Mouse (Mus musculus) frontal cortex, adult 2 months (tissue): ENCODE measurements around the gene Hlx. TPM values are rescaled to one million over a fixed set of nuclear protein-coding genes. Genes with fewer than 3 reads are reported as not detected.

Experiments
- DNase-seq, 2 experiments: peaks; one replicate each; pipeline ENCODE4 v3.0.0; 2022; ENCODE audit warnings: low spot score in 1 of 2; ENCODE audit errors: extremely low spot score in 1 of 2
- polyA plus RNA-seq: library from polyadenylated mRNA; depleted of rRNA; stranded (reverse); fragments of >200 nt; gene quantifications from 2 replicates; pipeline ENCODE4 v1.2.3, GENCODE M21; 2012

Gene Hlx
- polyA plus RNA-seq, 1 experiment, result 0.96 TPM

DNA sequence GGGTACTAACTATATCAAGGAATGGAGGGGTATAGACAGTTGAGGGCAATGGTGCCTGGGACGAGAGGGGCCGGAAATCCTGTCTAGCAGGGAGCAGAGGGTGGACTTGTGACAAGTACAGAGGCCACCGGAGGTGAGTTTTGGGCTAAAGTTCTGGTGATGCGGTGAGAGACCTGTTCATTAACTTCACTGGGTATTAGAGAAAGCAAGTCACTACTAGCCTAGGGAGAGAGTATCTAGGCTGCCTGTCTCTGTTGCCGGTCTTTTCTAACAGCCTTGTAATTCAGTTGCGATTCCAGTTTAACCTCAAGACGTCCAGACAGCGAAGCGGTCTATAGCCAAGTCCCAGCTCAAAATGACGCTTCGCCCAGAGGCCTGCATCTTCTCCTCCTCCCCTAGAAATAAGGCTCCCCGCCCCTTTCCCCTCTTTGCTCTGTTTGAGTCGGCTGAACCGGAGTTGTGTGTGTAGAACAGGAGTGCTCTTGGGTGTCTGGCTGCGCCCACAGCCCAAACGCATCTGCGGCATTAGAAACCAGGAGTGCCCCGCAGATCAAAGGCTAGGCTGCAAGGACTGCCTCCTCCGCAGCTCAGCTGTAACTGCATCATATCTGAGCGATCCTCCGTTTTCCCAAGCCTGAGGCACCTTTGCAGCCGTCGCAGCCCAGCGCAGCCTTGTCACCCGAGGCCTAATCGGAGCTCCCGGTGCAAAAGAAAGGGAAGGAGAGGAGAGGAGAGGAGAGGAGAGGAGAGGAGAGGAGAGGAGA lies 1.8 kb upstream of the Hlx start:
- no peak for DNase-seq

GRCm38 (mm10) chr1:184733300-184734066 lies 1.1 kb upstream of the Hlx start:
- no peak for DNase-seq

DNA sequence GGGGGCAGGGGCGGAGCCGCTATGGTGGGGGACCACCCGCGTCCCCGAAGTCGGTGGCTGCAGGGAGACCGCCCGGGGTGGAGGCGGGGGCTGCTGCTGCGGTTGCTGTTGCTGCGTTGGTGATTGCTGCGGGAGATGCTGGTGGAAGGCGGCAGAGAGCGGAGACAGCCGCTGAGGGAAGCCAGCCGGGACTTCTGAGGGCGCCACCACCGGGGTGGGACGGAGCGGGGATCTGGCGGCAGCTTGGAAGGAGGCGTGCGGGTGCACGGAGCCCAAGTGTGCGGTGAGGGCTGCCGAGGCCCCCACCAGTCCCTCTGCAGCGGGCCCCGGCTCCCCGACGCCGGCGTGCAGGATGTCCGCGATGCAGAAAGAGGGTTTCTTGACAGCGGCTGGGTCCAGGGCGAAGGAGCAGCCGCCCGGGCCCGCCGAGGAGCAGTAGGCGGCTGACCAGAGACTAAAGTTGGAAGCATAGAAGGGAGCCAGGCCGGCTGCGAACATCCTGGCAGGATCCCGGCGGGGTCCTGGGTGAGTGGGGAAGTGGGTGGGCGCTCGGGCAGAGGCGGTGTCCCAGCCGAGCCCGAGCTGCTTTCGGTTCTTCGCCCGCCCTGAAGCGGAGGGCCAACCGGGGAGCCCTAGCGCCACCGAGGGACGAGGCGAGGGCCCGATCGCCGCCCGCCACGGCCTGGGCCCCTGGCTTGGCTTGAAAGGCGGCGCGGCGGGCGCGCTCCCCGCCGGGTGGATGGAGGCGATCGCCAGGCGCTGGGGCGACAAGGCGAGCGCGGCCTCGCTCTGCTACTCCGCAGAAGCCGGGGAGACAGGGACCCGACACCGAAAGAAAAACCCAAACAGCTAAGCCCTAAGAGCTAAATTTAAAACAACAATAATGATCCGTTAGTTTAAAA lies 524 bp downstream of the Hlx start:
- DNase-seq, result no peak

DNA sequence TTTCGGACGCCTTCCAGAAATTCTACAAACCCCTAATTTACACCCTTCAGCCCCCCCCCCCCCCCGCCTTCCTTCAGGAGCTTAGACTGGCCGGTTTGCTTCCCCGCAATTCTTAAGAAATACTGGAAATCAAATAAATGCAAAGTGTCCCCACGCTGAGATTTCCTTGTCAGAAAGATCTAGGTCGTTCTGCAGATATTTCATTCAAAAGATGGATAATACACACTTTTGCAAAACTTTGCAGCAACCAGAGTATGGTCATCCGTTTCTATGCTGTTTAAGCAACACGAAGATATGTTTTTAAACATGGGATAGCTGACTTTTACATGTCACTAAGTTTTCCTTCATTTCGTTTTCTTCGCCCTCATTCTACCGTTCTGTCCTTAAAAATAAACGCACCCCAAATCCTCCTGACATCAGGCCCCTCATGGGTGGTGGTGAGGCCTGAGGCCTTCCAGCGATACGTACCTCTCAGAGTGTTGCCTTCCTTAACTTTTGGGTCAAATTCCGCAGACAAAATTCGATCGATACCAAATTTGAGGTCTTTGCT lies 1.3 kb downstream of the Hlx start:
- no peak for DNase-seq

GRCm38 (mm10) chr1:184730453-184731013 lies 1.9 kb downstream of the Hlx start:
- no peak for DNase-seq

DNA sequence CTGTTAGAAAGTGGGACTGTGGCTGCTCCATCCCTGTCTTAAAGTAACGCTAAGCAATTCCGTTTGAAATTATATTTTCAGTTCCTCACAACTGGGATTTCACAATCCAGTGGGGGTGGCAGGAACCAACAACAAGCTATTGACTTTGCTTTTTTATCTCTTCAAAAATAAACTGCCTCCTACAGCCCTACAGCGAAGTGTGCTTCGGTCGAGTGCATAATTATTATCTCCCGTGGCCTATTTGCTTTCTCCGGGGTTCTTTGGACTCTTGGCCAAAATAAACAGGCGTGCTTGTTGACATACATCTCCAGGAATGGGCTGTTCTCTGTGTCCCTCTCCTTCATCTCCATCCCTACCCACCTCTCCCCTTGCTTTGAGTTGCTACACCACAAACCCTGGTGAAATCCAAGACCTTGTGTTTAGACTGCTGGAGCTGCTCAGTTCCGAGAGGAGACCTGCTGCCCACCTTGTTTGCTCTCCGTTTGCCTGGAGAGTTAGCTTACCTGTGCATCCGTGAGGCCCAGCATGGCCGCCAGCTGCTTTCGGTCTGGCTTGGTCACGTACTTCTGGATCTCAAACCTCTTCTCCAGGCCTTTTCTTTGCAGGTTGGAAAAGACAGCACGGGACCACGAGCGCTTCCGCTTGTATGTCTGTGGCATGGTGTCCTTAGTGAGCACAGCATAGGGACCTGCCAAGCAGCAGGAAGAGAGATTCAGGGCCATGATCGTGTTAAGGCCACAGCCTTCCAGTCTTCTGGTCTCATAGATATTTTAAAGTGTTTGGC lies 2.9 kb downstream of the Hlx start:
- no peak for DNase-seq

- no peak for DNase-seq
Measured at GRCm38 (mm10) chr1:184728561-184729115, 3.8 kb downstream of the Hlx start.

DNA sequence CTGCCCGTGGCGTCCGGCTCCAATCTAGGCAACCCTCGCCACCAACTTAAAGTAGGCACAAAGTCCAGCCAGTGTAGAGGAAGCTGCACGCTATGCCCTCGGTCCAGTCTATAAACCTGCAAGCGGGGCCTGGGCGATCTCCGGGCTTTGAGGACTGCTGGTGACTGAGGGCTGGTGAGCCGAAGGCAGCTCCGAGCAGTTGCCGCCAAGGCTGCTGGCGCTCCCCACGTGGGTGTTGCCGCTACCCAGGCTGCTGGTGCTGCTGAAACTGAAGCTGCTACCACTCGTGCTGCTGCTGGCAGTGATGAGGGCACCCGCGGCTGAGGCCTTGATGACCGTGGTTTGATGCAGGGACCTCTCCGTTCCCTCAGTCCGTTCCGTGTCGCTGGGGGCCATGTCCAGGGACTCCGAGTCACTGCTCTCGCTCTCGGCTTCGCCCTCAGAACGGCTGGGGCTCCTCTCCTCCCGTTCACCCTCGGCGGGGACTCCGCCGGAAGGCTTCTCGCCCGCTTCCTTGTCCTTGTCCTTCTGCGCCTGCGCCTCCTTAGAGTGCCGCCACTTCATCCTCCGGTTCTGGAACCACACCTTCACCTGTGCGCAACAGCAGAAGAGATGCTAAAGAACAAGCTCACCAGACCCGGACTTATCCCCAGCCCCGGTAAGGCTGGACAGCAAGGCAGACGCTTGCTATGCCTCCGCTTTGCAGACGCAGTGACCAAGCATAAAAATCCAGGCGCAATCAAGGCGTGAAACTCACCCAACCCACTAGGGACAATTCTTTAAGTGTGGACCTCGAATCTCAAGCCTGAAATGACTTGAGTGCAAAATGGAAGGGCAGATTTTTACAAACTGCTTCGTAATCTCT lies 4.8 kb downstream of the Hlx start:
- DNase-seq, result no peak

- no peak for DNase-seq
Measured at GRCm38 (mm10) chr1:184726576-184727300, 5.7 kb downstream of the Hlx start.

DNA sequence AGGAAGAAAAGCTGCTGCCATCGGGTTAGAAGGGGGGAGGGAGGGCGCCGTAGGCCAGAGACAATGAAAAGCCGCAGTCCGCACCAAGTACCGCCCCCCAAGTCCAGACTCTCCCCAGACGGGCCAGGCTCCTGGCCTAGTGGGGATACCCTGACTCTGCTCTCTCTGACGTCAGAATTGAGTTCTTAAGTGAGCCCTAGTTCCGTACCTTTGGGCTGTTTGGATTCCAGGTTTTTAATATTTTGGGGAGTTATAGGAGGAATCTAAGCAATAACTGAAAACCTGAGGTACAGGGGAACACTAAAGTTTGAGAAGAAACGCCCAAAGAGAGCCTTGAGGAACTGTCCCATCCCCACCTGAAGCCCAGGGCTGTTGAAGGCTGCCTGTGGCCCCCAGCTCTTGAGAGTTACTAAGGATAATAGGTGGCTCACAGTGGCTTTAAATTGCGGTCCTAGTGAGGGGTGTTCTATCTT lies 7.1 kb downstream of the Hlx start:
- DNase-seq, result no peak

DNA sequence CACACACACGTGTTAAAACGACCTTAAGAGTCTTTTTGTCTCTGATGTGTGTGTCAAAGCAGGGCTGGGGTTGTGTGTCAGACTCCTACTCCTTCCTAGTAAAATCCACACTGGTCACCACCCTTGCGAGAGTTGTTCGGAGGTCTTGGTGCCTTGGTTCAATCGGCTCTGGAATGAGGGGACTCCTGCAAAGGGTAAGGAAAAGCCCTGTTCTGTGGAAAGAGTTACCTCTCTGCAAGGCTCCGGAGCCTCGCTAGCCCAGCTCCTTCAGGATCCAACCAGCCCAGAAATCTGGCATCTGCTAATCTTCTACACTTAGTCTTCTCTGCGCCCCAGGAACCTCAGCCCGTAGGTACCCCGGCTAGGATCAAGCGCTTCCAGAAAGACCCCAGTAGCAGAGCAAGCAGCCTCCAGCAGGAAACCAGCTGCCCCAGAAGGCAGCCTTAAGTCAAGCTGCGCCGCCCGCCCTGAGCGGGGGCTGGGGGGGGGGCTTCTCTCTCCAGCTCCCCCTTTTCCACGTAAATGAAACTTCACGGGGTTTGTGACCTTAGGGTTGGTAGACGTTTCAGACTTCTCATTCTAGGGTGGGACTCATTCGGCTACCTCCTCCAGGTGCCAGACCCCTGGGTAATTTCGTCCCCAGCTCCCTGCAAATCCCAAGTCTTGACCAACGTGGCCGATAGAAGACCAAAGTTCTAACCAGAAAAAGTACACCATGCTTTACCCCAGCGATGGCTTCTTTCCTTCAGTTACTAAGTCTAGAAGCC lies 7.7 kb downstream of the Hlx start:
- no peak for DNase-seq

DNA sequence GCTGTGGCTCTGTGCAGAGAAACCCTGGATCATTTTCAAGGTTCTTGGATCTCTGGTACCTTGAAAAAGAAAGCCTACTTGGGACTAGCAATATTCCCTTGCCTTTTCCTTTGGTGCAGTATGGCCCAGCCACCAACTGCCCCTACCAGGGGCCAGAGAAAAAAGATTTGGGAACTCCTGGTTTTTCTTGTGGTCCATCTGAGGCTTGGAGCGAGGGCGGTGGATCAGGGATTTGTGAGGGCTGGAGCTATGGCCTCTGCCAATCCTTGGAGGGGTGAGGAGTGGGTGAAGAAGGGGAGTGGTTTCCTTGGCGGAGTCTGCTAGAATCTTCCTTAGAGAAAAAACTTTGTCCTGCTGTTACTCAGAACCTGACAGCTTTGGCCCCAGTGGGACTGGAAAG lies 8.5 kb downstream of the Hlx start:
- no peak for DNase-seq

- DNase-seq, result no peak
Measured at GRCm38 (mm10) chr1:184721121-184721520, 11.3 kb downstream of the Hlx start.

DNA sequence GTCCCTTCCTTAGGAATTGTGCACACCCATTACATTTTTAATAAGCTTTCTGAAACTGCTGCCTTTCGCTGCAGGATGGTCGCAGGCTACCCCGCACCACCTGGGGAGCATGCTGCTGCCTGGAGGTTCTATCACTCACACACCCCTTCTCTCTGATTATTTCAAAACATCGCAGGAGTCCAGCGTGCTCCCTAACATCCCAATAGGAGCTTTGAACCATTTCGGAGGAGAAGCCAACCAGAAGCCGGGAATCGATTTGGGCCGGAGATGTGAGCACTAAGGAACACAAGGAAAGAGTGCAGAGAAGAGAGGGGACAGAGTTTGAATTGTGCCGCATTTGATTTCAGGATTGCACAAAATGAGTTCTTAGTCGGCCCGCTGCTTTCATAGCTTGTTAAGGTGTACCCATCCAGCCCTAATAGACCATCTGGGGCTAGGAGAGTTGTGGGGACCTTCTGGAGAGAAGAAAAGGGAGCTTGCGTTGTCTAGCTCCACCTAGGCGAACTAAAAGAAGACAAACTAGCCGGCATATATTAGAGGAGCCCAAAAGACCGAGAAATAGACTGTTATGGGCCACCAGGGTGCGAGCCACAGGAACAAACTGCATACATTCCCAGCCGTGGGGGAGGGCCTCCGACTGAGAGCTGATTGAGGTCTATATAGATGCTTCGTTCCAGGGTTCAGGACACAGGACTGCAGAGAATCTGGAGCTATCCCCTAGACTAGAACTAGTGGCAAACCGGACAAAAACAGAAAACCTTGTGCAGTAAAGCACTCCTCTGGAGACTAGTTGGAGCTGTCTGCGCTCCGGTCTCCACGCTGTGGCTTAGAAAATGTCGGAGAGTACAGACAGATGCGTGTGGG lies 12.0 kb downstream of the Hlx start:
- DNase-seq, result no peak

DNA sequence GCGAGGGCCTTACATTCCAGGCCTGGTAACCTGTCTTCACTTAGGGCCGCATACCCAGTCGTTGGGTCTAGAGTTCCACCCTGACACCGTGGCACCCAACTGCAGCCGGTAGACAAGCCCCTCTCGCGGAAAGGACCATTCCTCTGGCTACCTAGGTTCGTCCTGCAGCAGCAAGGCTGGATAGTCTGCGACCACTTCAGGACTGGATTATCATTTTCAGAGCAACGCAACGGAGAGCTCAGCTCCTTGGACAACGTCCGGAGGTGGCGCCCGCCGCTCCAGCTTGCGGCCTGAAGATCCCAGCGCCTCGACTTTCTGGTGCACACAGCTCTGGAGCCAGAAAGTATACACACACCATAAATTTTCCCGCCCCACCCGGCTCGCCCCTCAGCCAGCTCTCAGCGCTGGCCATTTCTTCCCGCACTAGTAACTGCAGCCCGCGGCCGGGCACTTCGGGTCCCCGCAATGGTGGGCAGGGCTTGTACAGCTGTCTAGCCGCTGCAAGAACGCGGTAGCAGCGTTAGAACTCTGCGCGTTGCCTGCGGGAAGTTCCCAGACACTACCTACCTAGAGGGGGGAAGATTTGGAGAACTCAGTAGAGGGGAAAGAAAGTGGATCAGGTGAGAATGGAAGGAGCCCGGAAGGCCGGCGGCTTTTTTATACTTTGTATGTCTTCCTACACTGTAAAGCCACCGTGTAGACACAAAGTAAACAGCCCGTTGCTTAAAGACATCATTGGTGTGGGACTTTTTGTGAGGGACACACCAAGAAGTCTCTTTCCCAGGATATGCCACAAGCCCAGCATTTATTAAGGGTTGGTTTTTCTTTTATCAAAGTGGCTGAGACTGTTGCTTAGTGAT lies 13.9 kb downstream of the Hlx start:
- DNase-seq, result no peak
